Mouse (Mus musculus) left cerebral cortex, postnatal 10 days (tissue): Measurements from ENCODE around the gene Usmg5. TPM values are rescaled to one million over a fixed set of nuclear protein-coding genes. Genes with fewer than 3 reads are reported as not detected.
"Not testable (repeated sequence)": the region's sequence is repeated elsewhere in the genome, so short reads cannot be mapped to it uniquely, and the experiment has no call there.

Experiments used
- DNase-seq, 2 experiments: peaks; one replicate each; pipeline ENCODE4 v3.0.0; 2021 to 2022; ENCODE audit warnings: low spot score in 2 of 2, mixed read lengths in 1 of 2; ENCODE audit errors: extremely low spot score in 1 of 2
- intact Hi-C: fragments of 180-260 bp; cut with DNase I; formaldehyde crosslinking; loops from one replicate; pipeline ENCODE4 v1.15.1; 2025
- total RNA-seq, 2 experiments: library from RNA; stranded (reverse); gene quantifications; 2 replicates each; pipeline ENCODE4 v1.2.3; 2021

Usmg5 gene
- 100 to 1,000 TPM; 816 to 827 TPM for total RNA-seq

GRCm38 (mm10) chr19:47090550-47091156, at the start of gene Usmg5, which contains the start of gene Pdcd11:
TSS of gene Usmg5 (minus strand) at chr19:47090647.
TSS of gene Pdcd11 (plus strand) at chr19:47090768.
- intact Hi-C loops: no loop called here
- peak; percentile 97 for DNase-seq

GRCm38 (mm10) chr19:47139611-47140010, 49.2 kb upstream of the Usmg5 start:
- intact Hi-C loops, DNase-seq: not testable (repeated sequence)

- intact Hi-C loops: no loop called here
These were observed 47.4 kb upstream of the Usmg5 start, which contains the start of gene Calhm2 for GRCm38 (mm10) chr19:47137771-47138421. TSS of gene Calhm2 (minus strand) at chr19:47138294.

GRCm38 (mm10) chr19:47137051-47137581, 46.7 kb upstream of the Usmg5 start:
- DNase-seq: peak in 1 of 2 experiments; percentile 63
- intact Hi-C loops: no loop called here

More at GRCm38 (mm10) chr19:47137771-47138421, 47.4 kb upstream of the Usmg5 start, which contains the start of gene Calhm2:
- DNase-seq: peak; percentile 45 to 75

GRCm38 (mm10) chr19:47136170-47136569, 45.7 kb upstream of the Usmg5 start:
- intact Hi-C loops: no loop called here

GRCm38 (mm10) chr19:47135568-47135967, 45.1 kb upstream of the Usmg5 start:
- intact Hi-C loops: no loop called here

More at GRCm38 (mm10) chr19:47136170-47136569, 45.7 kb upstream of the Usmg5 start:
- no peak for DNase-seq

GRCm38 (mm10) chr19:47133161-47133560, 42.7 kb upstream of the Usmg5 start:
- no peak for DNase-seq
- intact Hi-C loops: no loop called here

More at GRCm38 (mm10) chr19:47135568-47135967, 45.1 kb upstream of the Usmg5 start:
- DNase-seq: no peak

GRCm38 (mm10) chr19:47130551-47131125, 40.2 kb upstream of the Usmg5 start:
- intact Hi-C loops: no loop called here
- no peak for DNase-seq

GRCm38 (mm10) chr19:47128835-47129234, 38.4 kb upstream of the Usmg5 start:
- no peak for DNase-seq
- intact Hi-C loops: no loop called here

GRCm38 (mm10) chr19:47128164-47128563, 37.7 kb upstream of the Usmg5 start:
- DNase-seq: no peak
- intact Hi-C loops: no loop called here

GRCm38 (mm10) chr19:47122802-47123201, 32.4 kb upstream of the Usmg5 start:
- no peak for DNase-seq
- intact Hi-C loops: no loop called here

GRCm38 (mm10) chr19:47121054-47121453, 30.6 kb upstream of the Usmg5 start:
- DNase-seq: peak in 1 of 2 experiments; percentile 30
- intact Hi-C loops: loop anchor here (2.0 kb wide), 1 partner anchor 48 kb away; no protein-coding TSS in a partner anchor

- intact Hi-C loops: no loop called here
- DNase-seq: peak in 1 of 2 experiments; percentile 16
These were observed 28.2 kb upstream of the Usmg5 start for GRCm38 (mm10) chr19:47118634-47119033.

GRCm38 (mm10) chr19:47104641-47105271, 14.3 kb upstream of the Usmg5 start:
- intact Hi-C loops: no loop called here
- DNase-seq: peak in 1 of 2 experiments; percentile 13

GRCm38 (mm10) chr19:47101080-47101479, 10.6 kb upstream of the Usmg5 start:
- intact Hi-C loops: no loop called here
- no peak for DNase-seq

GRCm38 (mm10) chr19:47089718-47090525, 525 bp downstream of the Usmg5 start:
- intact Hi-C loops: no loop called here
- no peak for DNase-seq

GRCm38 (mm10) chr19:47088226-47088625, 2.2 kb downstream of the Usmg5 start:
- no peak for DNase-seq
- intact Hi-C loops: no loop called here

GRCm38 (mm10) chr19:47067924-47068611, 22.4 kb downstream of the Usmg5 start:
- intact Hi-C loops: no loop called here
- DNase-seq: peak; percentile 84 to 92
